Mouse (Mus musculus) embryo, embryonic 10.5 days (tissue): ENCODE measurements around the gene Tmub2.

Experiments
- DNase-seq: peaks from one replicate; pipeline ENCODE4 v3.0.0-alpha.2; 2015; ENCODE audit warnings: low spot score

Tmub2 gene

GRCm38 (mm10) chr11:102329518-102329917 is 44.8 kb downstream of the Tmub2 start:
- DNase-seq, result no peak

DNA sequence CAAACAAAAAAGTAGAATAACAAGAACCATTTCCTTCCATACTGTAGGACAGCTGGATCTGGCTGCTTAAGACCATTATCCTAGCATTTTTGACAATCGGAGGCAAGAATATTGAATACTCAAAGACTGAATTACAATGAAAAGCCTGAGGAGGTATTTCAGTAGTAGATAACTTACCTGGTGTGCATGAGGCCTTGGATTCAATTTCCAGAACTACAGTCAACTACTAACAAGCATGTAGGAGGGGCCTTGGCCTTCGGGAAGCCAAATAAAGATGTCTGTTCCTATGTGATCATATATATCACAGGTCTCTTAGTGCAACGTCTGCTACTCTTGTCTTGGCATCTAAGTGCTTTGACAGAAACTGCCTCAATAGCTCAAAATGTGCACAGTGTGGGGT is 45.3 kb downstream of the Tmub2 start:
- no peak for DNase-seq

DNA sequence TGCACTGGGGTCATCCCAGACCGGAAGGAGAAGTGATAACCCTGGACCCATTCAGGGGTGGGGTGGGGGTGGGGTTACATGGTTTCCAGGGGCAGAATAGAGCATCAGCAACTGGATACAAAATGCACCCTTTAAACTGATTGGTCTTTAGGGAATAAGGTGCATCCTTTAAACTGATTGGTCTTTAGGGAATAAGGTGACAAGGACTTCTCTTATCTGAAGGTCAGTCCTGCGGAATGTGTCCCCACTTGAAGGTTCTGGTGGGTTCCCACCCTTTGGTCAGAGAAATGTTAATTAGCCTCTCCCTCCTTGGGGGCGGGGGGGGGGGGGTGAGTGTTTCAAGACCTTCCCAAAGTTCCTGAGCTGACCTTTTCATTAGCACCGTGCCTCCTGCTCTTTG is 47.1 kb downstream of the Tmub2 start:
- DNase-seq, result no peak

GRCm38 (mm10) chr11:102333061-102333460 is 48.3 kb downstream of the Tmub2 start:
- DNase-seq, result no peak

- no peak for DNase-seq
Measured at GRCm38 (mm10) chr11:102334010-102334409, 49.3 kb downstream of the Tmub2 start.

DNA sequence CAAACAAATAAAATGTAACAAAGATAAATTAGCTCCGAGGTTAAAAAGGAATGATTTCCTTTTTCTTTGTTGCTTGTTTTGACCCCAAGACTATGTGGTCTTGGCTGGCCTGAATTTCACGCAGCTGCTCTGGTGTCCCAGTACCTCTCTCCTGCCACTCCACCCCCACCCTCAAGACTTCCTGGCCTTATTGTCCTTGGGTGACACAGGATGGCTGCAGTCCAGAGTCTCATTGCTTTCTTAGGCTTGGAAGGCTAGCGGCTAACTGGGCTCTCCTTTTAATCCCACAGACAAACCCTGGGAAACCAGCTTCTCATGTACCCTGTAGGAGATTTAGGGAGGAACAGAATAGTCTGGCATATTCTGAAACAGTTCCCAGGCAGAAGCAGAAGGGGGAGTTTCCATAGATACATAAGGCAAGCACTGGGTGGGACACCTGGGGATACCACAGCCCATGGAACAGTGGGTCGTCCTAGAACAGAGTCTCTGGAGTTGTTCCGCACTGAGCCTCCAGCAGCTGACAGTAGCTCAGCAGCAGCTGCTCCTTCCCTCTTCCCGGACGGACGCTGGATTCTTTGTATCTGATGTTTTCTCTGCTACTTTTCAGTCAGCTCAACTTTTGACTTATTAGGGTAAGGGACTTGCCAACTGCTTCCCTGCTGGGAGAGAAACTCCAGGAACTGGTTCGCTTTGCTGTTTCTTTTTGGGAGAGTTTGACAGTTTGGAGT is 50.4 kb downstream of the Tmub2 start:
- DNase-seq, result no peak

DNA sequence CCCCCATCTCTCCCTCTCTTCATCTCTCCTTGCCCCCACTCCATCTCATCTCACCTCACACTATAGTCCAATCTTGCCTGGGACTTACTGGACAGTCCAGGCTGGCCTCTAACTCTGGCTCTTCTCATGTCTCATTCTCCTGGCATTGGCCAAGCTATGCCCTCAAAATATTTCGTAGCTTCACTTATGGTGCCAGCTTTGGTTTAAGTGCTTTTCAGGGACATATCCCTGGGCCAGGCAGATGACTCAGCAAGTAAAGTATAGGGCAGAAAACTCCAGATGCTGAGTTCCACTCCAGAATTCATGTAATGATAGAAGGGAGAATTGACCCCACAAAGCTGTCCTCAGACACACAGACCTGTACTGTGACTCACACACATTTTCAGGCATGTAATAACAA is 51.5 kb downstream of the Tmub2 start:
- no peak for DNase-seq

DNA sequence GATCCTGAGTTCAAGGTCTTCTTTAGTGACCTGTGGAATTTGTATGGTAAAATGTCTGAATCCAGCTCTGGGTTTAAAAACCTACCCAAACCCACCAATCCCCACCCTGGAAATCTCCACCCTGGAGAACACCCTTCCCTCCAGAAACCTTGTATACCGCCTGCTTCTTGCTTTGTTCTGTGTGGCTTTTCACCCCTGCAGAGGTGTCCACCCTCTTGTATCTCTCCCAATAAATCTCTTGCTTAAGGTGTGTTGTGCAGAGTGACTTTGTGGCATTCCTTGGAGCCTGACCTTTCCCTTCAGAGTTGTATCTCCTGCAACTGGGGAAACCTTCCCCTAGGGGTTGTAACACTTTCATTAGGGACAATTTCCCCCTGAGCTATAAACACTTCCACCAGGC is 53.2 kb downstream of the Tmub2 start:
- no peak for DNase-seq

GRCm38 (mm10) chr11:102338561-102338960 is 53.8 kb downstream of the Tmub2 start:
- DNase-seq, result no peak
